Mouse (Mus musculus): ENCODE measurements around the gene Kirrel3.

- no peak for TF ChIP-seq GATA1 (IDR thresholded peaks at IDR 0.05; ENCODE audit: borderline replicate concordance, low read length)
- TF ChIP-seq FLI1 (IDR thresholded peaks at IDR 0.05; ENCODE audit: low read length) = no peak
Observed at GRCm38 (mm10) chr9:34963593-34963992, 477.9 kb downstream of the Kirrel3 start.

Data from megakaryocyte, embryonic 14.5 days (primary cell).